Mouse (Mus musculus): ENCODE measurements at regions not wholly inside any gene's neighbourhood (a gene's known extent, or its start where the extent isn't known, plus 50 kb on each side); places are given as distances from the start of the nearest gene placed in this dataset.

DNA sequence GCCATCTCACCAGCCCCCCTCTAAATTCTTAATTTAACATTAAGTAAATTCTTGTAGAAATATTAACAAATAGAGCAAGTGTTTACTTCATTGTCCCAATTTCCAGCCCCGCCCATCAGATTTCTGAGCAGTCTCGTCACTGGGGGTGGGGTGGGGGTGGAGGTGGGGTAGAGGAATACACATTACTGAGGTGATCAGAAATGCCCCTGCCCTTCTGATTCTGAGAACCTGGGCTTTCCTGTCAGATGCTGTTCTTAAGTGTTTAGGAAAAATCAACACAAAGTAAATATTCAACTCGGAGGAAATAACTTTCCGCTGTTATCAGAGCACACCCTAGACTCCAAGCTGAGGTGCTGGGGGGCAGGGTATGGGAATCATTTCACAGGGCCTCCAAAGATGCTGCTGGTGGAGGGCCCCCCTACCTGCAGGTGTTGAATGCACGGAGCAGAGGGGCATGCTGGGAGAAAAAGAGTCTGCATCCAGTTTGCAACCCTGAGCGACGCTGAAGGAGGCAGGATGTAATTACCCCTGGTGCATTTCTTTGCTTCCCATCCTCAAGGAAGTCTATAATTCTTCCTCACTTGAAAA lies 235.5 kb downstream of the Gm10260 start:
- no peak for TF ChIP-seq UBTF (IDR thresholded peaks at IDR 0.05; ENCODE audit: borderline replicate concordance, insufficient read depth, low read depth, low read length)
- no peak for TF ChIP-seq CTCF (IDR thresholded peaks at IDR 0.05 in 2 of 3, conservative IDR thresholded peaks at IDR 0.05 in 1 of 3; ENCODE audit: control insufficient read depth in 1 of 3, insufficient read depth in 1 of 3, low read depth in 2 of 3, low read length in 3 of 3, poor library complexity in 1 of 3, severe bottlenecking in 1 of 3)
- no peak for TF ChIP-seq HCFC1 (IDR thresholded peaks at IDR 0.05; ENCODE audit: low read depth, low read length)
- TF ChIP-seq ZC3H11A (IDR thresholded peaks at IDR 0.05; ENCODE audit: low read depth, low read length) = no peak
- no peak for TF ChIP-seq POLR2A (IDR thresholded peaks at IDR 0.05; ENCODE audit: control insufficient read depth in 1 of 2, insufficient read depth in 1 of 2, low read depth in 1 of 2, low read length in 2 of 2, poor library complexity in 1 of 2)
- no peak for TF ChIP-seq MEF2A (IDR thresholded peaks at IDR 0.05; ENCODE audit: extremely low read depth, insufficient replicate concordance, low read depth, low read length, poor library complexity, severe bottlenecking)
- TF ChIP-seq MYB (IDR thresholded peaks at IDR 0.05; ENCODE audit: low read depth, low read length) = no peak
- no peak for TF ChIP-seq ZKSCAN1 (IDR thresholded peaks at IDR 0.05; ENCODE audit: low read depth, low read length)

Measured in MEL (cell line).